Mouse (Mus musculus): ENCODE data around the gene Hmgcs2. TPM values are rescaled to one million over a fixed set of nuclear protein-coding genes. Genes with fewer than 3 reads are reported as not detected.

Gene Hmgcs2
- total RNA-seq, 1 experiment from 2014 or later = 0.30 TPM

GRCm38 (mm10) chr3:98356026-98356365 is 75.8 kb downstream of the Hmgcs2 start:
- ATAC-seq (replicated peaks in 1 of 2; ENCODE audit: insufficient read depth in 1 of 2, low FRiP score in 2 of 2, low TSS enrichment in 1 of 2, low read depth in 1 of 2, poor library complexity in 2 of 2, severe bottlenecking in 2 of 2) = no peak

- ATAC-seq (replicated peaks in 1 of 2; ENCODE audit: insufficient read depth in 1 of 2, low FRiP score in 2 of 2, low TSS enrichment in 1 of 2, low read depth in 1 of 2, poor library complexity in 2 of 2, severe bottlenecking in 2 of 2) = peak in 1 of 2 experiments; percentile 38; a peak in 2 of 4 replicates
These were observed 76.6 kb downstream of the Hmgcs2 start for GRCm38 (mm10) chr3:98356632-98357370.

Other genes with a start within 250 kb of the Hmgcs2 start
- 0.69 TPM in 1 of 2 replicates, not detected in the other for gene Adam30, start 119.8 kb upstream of the Hmgcs2 start, total RNA-seq (2017)
- gene Reg4, start 58.3 kb upstream of the Hmgcs2 start, total RNA-seq (2017) = not detected in 2 replicates
- gene Phgdh, start 59.6 kb downstream of the Hmgcs2 start, total RNA-seq (2017) = 434 and 475 TPM in 2 replicates
- gene Zfp697, start 102.0 kb downstream of the Hmgcs2 start, total RNA-seq (2017) = 1.3 and 1.9 TPM in 2 replicates
- not detected in 2 replicates for gene Gm4450, start 176.7 kb downstream of the Hmgcs2 start, total RNA-seq (2017)
- not detected in 2 replicates for gene Hsd3b4, start 230.1 kb downstream of the Hmgcs2 start, total RNA-seq (2017)